Mouse (Mus musculus): ENCODE results near the gene Unc13b. TPM values are rescaled to one million over a fixed set of nuclear protein-coding genes. Genes with fewer than 3 reads are reported as not detected.

The Unc13b gene
- polyA plus RNA-seq (2012; rRNA removed; ENCODE audit: low replicate concordance), result 4.8 and 9.7 TPM in 2 replicates

DNA sequence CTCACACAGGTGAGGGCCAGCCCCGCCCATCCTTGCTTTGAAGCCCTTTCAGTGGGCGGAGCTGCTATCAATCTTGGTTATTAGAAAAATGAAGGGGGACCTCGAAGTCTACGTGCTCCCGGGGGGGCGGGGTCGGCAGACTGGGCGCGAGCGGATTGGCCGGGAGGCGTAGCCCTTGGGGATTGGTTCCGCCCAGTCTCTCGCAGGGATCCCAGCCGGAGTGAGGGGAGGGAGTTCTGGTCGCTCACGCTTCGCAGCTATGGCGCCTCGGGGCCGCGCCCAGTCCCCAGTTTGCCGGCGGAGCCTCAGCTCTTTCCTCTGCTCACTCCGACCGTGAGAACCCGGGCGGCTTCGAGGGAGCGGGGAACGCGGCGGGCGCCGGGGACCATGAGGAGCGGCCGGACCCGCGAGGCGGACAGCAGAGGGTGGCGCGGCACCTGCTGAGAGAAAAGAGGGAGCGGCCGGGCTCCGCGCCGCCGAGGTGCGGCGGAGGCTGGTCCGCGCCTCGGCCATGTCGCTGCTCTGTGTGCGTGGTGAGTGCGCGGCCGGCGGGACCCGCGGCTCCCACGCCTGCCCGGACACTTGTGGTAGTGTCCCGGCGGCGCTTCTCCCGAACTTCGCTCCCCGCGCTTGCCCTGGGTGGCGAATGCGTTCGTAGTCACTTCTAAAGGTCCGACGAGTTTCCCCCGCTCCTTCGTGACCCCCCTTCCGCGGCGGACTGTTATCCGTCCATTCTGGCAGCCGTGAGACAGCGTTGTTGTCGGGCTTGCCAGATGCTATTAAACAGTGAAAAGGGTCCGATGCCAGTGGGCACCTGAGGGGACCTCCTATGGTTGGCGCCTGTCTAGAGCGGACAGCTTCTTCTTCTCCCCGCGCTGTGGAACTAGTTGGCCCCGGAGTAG lies at the start of gene Unc13b:
Gene Unc13b (plus strand): TSS at position 201 of the 902 bp plus-strand sequence.

GRCm38 (mm10) chr4:43010161-43011038 lies 48.4 kb upstream of the Unc13b start, which contains the start of gene Fancg:
Fancg (minus strand) TSS chr4:43010506.

DNA sequence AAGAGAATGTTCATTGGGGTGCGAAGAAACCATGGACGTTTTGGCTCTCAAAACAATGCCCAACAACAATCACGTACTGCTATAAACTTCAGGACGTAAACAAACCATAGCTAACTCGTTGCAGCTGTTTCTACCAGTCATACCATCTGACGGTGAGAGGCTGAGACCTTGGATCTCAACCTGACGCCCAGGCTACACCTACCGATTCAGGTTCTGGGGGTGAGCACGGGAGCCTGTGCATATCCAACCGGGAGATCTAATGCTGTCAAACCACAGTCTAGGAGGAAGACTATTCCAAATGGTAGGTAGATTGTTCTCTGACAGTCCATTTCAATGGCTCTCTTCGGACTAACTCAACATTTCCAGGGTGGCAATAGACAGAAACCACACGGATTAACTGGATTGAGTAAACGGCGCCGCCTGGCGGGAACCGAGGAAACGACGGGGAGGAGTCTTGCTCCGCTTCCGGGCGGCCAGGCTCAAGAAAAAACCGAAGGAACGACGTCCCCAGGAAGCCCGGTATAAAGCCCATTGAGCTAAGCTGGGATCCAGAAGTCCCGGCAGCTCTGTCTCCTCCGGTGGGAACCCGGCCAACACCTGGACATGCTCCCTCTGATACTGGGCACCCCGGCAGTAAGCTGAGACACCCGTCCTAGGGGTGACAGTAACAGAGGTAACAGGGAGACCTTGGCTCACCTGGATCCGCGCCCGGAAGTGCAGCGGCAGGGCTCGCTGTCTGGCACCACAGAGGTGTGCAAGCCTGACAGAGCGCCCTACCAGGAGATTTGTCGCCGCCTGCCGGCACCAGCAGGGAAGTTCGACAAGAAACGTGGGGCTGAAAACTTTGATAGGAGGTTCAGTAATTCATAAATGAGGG lies 33.4 kb upstream of the Unc13b start, which contains the start of gene Pigo:
Gene Pigo (minus strand): TSS at position 736 of the 877 bp plus-strand sequence.

GRCm38 (mm10) chr4:43031237-43031995 lies 27.3 kb upstream of the Unc13b start, which contains the start of gene Stoml2:
Stoml2 (minus strand) TSS chr4:43031710.

GRCm38 (mm10) chr4:43045659-43046302 lies 13.0 kb upstream of the Unc13b start, which contains the start of gene Fam214b:
Fam214b (minus strand) TSS chr4:43046220.

DNA sequence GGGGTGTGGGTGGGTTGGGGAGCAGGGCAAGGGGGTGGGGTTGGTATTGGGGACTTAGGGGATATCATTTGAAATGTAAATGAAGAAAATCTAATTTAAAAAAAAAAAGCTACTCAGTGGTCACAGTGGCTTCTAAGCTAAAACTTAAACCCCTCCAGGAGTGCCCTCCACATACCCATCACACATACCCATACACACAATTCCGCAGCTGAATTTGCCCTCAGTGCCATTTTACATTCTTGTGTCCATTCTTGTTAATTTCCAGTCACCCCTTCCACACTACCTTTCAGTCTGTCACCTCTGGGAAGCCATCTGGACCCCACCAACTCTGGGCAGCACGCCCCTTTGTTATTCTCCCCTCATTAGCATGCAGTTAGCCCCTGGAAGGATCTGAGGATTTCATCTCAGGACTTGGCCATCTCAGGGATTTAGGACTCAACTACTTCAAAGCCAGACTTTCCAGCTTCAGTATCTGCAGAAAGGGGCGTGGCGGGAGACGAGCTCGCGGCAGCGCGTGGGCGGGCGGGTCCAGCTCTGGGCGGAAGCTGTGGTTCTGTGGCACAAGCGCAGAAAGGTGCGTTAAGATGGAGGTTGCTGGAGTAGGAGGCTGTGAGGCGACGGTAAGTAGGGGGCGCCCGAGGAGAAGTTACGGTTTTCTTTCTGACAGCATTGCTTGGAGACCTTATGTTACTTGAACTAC lies 208.0 kb downstream of the Unc13b start, which contains the start of gene Atp8b5:
Gene Atp8b5 (plus strand): TSS at position 537 of the 700 bp plus-strand sequence.

Other genes with a start within 250 kb of the Unc13b start
- gene Fam205a1, start 205.1 kb upstream of the Unc13b start, polyA plus RNA-seq (2012; rRNA removed; ENCODE audit: low replicate concordance), result not detected in 2 replicates
- not detected in 2 replicates for gene Gm12394, start 202.2 kb upstream of the Unc13b start, polyA plus RNA-seq (2012; rRNA removed; ENCODE audit: low replicate concordance)
- gene Fam205c, start 184.7 kb upstream of the Unc13b start, polyA plus RNA-seq (2012; rRNA removed; ENCODE audit: low replicate concordance), result not detected in 2 replicates
- gene Phf24, start 142.3 kb upstream of the Unc13b start, polyA plus RNA-seq (2012; rRNA removed; ENCODE audit: low replicate concordance), result 0.57 and 0.70 TPM in 2 replicates
- gene Dnajb5, start 109.1 kb upstream of the Unc13b start, polyA plus RNA-seq (2012; rRNA removed; ENCODE audit: low replicate concordance), result 4.2 and 9.0 TPM in 2 replicates
- gene 1700022I11Rik, start 89.3 kb upstream of the Unc13b start, polyA plus RNA-seq (2012; rRNA removed; ENCODE audit: low replicate concordance), result not detected in 2 replicates
- gene Vcp, start 58.4 kb upstream of the Unc13b start, polyA plus RNA-seq (2012; rRNA removed; ENCODE audit: low replicate concordance), result 149 and 296 TPM in 2 replicates
- gene Fancg, start 48.4 kb upstream of the Unc13b start, polyA plus RNA-seq (2012; rRNA removed; ENCODE audit: low replicate concordance), result 8.5 and 11.1 TPM in 2 replicates
- 30.0 and 31.1 TPM in 2 replicates for gene Pigo, start 33.1 kb upstream of the Unc13b start, polyA plus RNA-seq (2012; rRNA removed; ENCODE audit: low replicate concordance)
- 58.6 and 93.0 TPM in 2 replicates for gene Stoml2, start 27.2 kb upstream of the Unc13b start, polyA plus RNA-seq (2012; rRNA removed; ENCODE audit: low replicate concordance)
- gene Fam214b, start 12.7 kb upstream of the Unc13b start, polyA plus RNA-seq (2012; rRNA removed; ENCODE audit: low replicate concordance), result 34.4 and 64.2 TPM in 2 replicates
- not detected in 2 replicates for gene Atp8b5, start 208.2 kb downstream of the Unc13b start, polyA plus RNA-seq (2012; rRNA removed; ENCODE audit: low replicate concordance)

Data from duodenum, adult 2 months (tissue).